Mouse (Mus musculus): ENCODE results near the gene Fmnl2. TPM values are rescaled to one million over a fixed set of nuclear protein-coding genes. Genes with fewer than 3 reads are reported as not detected.
A peak's percentile ranks its signal among the peaks of the same experiment; 100 is the strongest.

Fmnl2 gene
- total RNA-seq, 1 experiment from 2014 or later, result 16.9 TPM

DNA sequence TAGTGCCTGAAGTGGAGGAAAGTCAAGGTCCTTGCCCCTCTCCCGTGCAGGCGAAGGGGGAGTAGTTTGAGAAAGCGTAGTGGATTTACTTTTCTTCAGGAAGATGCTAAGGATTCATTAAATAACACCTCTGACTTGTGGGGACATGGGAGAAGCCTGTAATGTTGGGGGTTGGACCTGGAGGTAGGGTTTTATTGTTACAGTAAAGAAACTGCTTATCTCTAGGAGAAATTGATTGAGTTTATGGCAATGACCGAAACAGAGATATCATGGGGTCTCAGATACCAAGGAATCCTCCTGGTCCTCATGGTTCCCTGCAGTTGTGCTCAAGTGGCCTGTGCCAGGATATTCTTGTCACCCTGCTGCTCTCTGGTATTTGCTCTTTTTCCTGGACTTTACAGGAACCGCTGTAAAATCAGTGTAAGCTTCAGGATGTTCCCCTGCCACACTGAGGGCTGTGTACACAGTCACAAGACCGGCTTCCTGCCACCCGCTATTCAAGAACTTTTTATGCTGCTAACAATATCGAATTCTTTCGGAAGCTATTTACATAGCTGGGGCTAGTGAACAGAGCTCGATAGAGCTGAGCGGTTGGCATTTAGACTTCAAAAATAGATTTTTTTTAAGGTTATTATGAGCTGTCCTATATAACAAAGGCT lies 130.1 kb downstream of the Fmnl2 start:
- DNase-seq, result no peak

DNA sequence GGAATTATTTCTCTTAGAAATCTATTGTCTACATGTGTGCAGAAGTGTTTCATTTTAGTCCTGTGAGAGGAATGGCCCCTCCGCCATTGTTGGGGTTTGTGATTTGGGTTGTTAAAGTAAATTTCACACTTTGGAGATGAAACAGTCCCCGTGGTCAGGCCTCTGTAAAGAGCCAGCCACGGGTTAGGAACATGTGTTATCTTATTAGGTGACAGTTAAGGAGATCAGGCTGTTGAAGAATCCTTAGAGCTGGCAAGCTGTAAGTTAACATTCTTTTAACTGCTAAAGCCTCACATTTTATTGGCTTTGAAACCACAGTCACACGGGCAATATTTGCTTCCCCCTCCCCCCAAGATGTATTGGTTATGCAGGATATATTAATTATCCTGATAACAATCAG lies 131.7 kb downstream of the Fmnl2 start:
- DNase-seq, result no peak

DNA sequence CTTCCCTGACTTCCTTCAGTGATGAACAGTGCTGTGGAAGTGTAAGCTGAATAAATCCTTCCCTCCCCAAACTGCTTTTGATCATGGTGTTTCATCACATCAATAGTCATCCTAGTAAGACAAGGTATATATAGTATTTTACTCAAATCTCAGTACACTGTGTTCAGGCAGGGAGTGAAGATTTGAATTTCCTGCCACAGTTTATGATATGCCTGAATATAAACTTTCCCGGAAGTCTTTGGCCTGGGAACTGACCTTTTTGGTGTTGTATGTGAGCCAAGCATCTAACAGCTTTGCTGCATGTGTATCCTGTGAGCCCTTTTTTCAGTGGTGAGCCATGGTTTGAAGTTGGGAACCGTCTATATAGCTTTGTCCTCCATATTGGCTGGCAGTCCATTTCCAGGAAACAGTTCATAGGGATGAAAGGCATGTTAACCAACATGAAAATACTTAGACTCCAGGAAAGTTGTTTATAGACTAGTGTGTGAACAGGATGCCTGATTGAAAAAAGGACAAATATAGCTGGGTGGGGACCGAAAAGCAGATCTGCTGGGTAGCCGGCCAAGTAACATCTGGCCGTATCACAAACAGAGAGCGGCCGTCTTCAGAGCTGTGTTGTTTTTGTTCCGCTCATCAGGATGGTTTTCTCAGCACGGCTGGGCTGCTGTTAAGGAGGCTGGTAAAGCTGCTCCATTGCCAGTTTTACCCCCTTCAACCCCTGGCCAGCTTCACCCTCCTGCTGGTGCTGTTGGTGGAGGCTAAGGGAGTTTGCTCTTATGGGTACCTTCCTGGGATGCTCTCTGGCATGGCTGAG lies 133.4 kb downstream of the Fmnl2 start:
- no peak for DNase-seq

DNA sequence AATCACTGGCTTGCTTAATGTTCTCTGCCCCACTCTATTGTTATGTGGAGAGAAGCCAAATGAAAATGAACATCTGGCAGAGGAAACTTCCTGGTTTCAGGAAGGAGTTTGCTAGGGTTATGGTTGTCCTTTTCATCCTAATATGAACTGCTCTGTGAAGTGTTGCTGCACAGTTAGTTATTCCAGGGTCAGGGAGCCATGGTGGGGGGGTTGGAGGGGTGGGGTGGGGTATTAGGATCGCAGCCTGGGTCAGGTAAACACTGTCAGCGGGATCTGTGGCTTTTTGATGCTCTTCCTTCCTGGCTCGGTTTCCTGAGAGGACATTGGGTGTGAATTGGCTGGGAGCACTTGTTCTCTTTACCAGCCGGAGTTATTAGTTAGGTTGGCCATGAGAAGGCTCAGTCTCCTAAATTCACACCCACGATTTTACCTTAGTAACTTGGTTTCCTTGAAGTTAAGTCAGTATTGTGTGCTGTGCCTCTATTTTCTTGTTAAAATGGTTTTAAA lies 134.1 kb downstream of the Fmnl2 start:
- no peak for DNase-seq

DNA sequence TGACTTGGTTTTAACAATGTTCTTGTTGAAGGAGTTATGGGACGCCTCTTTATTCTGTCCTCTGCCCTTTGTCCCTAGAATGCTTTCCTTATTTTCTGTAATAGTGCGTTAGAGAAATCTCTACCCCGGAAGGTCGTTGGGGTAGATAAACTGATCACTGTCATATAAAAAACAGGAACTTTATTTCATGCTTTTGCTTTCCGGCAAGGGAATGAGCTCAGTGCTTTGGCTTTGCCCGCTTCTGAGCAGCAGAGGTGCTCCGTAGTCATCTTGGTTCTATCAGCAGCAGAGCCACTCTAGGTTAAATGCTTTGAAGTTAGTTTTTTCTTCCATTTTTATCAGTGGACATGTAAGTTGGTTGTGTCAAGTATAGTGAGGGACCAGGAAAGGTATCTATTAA lies 135.6 kb downstream of the Fmnl2 start:
- DNase-seq, result no peak

DNA sequence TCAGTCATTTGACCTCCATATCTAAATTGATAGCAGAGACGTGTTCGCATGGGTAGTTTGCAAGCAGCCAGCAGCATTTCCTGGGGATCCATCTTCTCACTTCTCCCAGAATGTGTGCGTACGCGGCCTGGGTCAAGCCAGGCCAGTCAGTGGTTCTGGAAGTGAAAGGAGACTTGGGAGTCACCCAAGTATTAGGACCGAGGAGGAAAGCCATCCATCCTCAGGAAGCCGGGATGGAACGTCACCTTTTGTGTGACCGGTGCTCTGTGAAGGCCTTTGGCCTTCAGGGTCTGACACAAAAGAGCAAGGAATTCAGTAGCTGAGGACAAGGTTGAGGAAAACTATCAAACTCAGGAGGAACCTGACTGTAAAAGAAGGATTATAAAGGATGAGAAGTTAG lies 136.9 kb downstream of the Fmnl2 start:
- no peak for DNase-seq

DNA sequence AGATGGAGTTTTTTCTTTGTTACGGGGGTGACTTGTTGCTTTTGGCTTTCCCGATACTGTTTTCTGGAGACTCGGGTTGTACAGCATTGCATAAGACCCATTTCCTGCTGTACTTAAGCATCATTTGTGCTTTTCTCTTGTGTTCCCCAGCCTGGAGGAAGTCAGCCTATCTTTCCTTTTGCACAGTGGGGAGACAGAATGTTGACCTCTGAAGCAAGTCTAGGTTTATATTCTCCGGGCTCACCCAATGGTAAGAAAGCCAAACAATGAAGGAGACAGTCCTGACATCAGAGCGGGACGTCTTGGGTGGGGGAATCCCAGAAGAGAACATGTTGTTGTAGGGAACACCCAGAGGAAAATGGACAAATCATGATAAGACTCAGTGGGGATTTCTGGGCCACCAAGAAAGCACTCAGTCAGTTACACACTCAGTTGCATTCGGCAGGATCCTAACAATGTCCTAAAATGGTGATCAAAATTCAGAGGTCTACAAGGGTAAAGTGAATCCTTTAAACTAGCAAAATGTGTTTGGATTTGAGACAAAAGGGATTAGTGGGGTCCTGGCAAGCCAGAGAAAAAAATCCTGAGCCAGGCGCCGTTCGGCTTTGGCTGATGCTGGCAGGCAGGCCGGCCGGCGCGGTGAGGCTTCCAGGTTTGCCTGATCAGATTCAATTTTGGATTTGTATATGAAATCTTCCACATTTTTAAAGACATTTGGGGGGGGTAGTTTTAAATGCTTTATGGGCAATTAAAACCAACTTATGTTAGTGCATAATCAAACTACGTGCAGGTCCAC lies 140.5 kb downstream of the Fmnl2 start:
- DNase-seq, result no peak

DNA sequence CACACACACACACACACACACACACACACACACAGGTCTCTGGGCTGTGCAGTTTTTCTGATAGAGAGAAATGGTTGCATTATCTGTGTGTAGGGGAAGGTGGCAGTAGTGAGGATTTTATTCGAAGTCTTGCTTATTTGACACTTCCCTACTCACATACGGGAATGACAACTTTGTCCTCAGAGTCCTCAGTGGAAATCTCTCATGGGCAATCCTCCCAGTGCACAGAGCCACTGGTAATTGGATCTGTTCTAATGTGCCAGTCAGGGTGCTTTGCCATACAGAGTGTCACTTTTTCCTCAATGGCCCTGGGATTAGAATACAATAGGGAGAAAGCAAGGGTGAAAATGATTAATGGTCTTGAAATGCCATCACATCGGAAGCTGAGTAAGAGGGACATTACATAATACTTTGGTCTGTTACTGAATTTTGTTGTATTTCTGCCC lies 141.9 kb downstream of the Fmnl2 start:
- no peak for DNase-seq

DNA sequence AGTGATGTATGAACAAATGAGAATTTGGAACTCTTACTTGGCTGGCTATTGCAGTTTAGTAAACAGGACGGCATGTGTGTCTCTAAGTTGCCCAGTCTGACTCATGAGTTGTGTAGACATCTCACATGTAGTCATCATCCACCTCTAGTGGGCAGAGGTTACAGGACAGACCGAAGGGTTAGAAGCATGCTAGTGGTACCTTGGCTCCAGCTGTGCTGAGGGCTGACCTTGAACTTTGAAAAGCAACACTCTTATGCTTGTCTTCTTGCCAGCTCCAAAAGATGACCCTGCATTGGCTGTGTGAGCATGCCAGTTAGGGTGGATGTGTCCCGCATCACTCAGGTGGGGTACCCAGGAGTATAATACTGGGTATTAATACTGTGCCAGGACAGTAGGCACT lies 142.8 kb downstream of the Fmnl2 start:
- DNase-seq, result no peak

DNA sequence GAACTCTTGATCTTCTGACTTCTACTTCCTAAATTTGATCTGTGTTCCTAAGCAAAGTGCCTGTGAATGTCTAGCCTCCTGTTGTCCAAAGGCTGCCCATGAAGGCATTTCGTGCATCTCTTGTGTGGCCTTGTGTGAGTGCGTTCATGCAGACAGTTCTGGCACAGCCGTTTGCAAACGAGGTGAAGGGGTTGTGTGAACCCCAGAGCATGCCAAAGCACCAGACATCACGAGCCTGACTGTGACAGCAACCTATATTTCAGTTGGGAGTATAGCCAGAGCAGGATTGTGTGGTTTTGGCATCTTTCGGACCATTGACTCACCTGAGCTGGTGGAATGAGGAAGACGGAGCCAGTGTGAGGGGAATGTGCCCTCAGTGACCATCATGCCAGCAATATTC lies 148.5 kb downstream of the Fmnl2 start:
- DNase-seq, result no peak

DNA sequence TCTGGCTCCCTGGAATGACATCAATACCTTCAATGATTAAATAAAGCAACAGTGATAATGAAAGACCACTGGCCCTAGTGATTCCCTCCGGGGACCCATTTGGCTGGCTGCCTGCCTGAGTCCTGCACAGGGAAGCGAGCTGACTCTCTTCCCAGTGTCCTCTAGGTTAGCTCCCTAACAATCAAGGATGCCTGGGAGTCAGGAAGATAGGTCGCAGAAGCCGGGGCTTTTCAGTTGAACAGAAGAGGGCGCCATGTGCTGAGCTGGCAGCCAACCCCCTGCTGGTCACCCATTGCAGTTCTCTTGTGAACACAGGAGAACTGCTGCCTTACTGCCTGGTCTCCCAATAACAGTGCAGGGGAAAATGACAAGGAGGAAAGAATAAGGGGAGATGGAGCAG lies 149.5 kb downstream of the Fmnl2 start:
- peak; percentile 71 for DNase-seq

DNA sequence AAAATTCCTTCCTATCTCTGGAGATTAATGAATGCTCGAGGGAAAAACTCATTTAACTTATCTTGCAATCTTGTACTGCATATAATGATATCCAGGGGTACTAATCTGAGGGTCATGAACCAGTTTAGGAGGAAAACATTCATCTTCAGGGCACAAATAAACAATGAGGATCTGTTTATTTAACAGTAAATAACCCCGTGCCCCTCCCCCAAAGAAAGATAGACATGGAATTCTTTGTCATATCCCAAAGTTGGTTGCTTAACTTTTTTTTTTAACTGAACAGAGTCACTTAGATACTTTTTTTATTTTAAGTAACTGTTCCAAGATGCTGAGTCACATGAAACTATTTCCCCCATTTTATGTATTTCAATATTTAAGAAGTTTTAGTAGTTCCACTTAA lies 155.4 kb downstream of the Fmnl2 start:
- no peak for DNase-seq

DNA sequence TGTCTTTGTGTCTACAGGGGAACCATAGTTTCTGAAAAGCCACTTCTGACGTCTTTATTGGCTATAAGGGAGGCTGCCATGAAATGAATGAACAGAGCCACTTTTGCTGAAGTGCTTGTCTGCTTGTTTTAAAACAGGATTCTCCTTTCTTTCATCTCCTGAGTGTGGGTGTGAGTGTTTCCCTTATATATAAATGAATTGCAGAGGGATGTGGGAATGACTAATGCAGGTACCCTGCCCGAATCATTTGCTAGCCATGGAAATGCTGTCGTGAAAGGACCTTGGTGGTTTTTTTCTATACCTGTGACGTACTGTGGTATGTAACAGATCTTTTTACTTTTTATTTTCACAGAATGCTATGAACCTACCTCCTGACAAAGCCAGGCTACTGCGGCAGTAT lies 156.8 kb downstream of the Fmnl2 start:
- no peak for DNase-seq

DNA sequence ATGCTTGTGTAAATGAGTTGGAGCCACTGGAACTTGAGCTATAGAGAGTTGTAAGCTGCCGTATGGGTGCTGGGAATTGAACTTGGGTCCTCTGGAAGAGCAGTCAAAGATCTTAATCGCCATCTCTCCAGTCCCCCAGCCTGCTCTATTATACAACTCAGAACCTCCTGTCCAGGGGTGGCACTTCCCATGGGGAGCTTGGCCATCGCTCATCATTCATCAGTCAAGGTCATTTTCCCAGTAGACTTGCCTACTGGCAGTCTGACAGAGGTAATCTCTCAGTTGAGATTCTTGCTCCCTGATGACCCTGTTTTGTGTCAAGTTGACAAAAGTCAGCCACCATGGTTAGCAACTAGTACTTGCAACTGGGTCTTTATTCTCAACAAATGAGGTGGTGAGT lies 165.3 kb downstream of the Fmnl2 start:
- no peak for DNase-seq

DNA sequence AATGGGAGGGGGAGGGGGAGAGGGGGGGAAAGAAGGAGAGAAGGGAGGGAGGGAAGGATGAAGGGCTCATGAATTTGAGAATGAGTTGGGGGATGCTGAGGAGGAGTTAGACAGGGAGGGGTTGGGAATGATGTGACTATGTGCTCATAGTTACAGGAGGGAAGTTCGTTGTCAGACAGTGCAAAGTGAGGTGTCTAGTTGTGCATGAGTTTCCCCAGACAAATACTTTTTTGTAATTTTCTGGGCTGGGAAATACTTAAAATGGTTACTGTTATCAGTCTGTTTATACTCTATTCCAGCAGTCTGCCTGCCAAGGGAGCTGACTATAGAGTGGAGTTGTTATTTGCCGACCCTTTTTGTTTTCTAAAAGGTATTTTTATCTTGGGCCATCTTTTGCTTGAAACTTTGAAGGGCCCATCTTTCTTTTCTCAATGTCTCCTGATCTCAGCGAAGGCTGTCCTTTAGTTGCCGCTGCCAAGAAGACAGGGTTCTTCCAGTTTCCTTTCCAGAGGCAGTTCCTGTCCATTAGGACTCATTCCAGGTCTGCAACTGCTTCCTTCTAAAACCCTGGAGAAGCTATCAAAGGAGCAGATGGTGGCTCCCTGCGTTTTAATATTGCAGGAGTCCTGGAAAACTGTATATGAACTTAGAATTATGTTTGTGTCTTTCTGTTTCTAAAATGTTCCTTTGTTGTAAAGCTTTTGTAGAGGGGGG lies 168.6 kb downstream of the Fmnl2 start:
- no peak for DNase-seq

DNA sequence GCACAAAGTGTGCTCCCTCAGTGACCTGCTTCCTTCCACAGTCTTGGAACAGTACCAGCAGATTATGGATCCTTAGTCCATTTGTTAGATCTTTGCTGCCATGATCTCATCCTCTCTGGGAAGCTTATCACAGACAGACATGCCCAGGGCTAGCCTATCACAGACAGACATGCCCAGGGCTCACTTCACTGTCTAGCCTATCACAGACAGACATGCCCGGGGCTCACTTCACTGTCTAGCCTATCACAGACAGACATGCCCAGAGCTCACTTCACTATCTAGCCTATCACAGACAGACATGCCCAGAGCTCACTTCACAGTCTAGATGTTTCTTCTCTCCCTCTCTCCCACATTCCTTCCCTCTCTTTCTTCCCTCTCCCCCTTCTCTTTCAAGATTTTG lies 171.2 kb downstream of the Fmnl2 start:
- no peak for DNase-seq

DNA sequence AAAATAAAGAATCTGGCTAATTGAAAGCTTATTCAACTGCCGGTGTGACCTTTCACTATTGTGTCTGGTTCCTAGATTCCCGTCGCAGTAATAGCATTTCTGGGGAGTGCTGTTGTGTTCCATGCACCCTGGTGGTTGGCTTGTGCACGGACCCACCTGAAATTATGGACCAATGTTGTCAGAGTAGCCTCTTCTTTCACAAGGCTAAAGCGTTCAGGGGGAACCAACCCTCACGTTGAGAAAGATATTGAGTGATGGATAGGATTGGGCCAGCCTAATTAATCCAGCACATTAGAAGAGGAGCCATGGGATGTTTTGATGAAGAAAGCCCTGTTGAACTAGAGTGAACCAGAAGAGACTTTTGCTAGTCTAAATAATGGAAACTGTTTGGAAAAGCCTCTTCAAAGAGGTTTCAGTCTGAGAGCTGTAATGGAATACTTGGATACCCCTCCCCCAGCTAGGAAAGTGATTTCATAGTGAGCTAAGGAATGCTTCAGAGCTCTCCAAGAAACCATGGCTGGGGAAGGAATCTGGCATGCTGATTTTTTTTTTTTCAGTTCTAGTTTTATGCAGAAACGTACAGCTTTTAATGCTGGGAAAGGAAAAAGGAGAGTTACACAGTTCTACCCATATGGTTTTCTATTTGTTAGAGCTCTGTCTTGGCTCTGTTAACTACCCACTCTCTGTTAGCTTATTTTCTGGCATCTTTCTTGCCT lies 172.2 kb downstream of the Fmnl2 start:
- DNase-seq, result no peak

DNA sequence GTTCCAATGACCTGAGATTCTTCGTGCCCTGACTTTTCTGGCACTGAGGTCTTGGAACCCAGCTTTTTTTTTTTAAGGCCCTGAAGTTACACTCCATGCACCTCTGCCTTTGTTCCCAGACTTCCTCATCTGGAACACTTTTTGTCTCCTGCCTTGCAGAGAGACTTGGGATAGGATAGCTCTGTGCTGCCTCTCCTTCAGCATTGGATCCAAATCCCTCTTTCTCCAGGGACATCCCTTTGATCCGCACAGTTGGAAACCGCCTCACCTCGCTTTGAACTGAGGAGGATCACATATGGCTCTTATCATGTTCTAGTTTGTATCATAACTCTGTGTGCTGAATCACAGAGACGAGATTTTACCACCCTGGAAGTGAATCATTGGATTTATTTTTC lies 172.8 kb downstream of the Fmnl2 start:
- DNase-seq, result no peak

DNA sequence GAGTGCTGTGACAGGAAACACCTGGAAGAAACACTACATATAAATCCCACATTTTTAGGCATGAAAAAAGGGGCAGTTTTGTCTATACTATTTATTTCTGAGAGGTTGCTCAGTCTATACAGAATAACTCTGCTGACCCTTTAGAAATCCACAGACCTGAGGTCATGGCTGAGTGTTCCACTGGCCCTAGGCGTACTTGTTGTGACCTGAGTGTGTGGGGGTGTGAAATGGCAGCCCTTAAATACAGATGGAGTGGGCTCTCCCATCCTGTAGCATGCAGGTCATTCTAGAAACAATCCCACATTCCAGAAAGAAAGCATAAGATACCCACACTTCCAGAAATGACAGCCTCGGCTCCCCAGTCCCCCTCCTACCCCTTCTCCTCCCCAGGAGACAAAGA lies 180.6 kb downstream of the Fmnl2 start:
- no peak for DNase-seq

DNA sequence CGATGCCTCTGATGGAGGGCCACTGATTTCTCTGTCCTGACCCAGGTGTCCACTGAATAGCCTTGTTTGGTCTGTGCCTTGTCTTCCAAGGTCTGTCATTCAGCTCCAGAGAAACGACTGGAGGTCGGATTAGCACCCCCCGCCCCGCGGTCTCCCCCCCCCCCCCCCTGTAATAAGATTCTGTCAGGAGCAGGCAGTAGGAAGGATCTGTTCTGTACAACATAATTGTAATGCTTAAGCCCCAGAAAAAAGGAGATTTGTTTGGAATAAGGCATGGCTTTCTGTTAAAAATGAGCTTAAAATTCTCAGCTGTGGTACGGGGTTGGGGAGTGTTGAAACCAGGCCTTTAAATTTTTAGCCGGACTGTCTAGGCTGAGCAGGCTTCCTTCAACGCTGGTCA lies 181.1 kb downstream of the Fmnl2 start:
- no peak for DNase-seq

DNA sequence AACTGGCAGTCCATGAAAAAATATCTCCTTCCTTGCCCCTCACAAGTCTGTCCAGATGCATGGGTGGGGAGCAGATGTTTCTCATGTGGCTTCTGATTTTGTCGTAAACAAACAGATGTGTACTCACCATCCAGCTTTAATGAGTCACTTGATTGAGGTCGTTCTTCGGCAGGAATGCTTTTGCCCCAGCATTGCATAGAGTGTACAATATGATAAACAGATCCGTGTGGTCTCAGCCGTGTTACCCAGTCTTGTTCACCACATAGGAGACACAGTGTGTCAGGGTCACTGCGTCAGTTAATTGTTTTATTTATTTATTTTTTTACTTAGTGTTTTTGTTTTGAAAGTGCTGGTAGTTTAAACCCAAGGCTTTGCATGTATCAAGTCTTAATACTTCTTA lies 189.4 kb downstream of the Fmnl2 start:
- no peak for DNase-seq
